Mouse (Mus musculus): ENCODE results near the gene Atxn7l1. TPM values are rescaled to one million over a fixed set of nuclear protein-coding genes. Genes with fewer than 3 reads are reported as not detected.

The Atxn7l1 gene
- polyA plus RNA-seq, 1 experiment from 2014 or later = 12.7 TPM

DNA sequence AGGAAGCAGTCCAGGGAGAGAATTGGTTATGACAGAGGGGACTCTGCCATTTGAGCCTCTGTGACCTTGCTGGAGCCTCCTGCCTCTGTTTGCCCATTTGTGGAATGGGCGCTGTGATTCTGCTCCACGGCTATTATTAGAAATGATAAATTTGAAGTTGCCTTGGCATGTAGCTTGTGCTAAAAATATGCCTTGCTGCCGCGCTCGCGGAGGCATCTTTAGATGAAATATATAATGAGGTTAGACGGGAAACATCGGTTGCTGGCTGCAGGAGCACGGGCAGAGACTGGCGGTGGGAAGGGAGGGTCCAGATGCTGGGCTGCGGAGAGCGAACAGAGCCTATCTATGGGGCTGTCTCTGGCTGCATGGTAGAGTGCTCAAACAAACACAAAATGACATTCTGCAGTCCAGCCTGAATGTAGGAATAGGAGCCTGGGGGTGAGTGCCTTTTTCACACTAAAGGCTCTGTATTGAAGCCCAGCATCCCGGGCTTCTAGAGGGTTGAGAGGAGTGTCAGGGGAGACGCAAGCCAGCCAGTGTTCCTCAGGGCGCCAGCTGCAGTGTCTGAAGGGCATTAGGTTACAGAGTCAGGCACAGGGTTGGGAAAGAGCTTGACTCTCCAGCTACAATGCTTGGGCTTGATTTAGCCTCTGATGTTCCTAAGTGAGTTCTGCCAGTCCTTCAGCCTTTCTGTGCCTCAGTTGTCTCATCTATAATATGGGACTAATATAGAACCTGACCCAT lies 96.8 kb downstream of the Atxn7l1 start:
- no peak; the same call in 1 of the 2 replicates for ATAC-seq (replicated peaks; ENCODE audit: low FRiP score)
- H3K4me3 ChIP-seq (replicated peaks) = no peak overlapping the region
- H3K27me3 ChIP-seq = no peaks in the 10 kb centered on the region
- no peak overlapping the region for H3K4me2 ChIP-seq
- peaks cover 30% of the 10 kb centered on the region for H3K4me1 ChIP-seq
- no peaks in the 10 kb centered on the region for H3K36me3 ChIP-seq
- H3K9ac ChIP-seq = no peak overlapping the region
- 59% methylated on average over 15 of the region's 15 CpGs for WGBS
- no peak overlapping the region for H3K27ac ChIP-seq
- no peaks in the 10 kb centered on the region for H3K9me3 ChIP-seq (replicated peaks)

DNA sequence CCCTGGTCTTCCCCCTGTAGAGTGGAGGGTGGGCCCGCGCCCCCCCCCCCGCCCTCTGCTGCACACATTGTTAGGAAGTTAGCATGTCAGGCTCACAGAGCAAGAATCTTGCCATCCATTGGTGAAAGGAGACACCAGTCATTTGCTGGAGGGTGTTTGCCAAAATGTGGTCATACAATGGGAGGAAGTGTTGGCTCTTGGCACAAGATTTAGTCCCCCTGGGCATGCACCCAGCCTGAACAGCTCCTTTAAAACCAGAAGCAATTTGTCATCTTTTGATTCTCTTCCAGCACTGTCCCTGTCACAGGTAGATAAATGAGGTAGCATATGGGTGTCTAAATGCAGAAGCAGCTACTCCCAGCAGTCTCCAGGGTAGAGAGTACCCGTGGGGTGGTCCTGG lies 98.0 kb downstream of the Atxn7l1 start:
- no peak overlapping the region for H3K27ac ChIP-seq

DNA sequence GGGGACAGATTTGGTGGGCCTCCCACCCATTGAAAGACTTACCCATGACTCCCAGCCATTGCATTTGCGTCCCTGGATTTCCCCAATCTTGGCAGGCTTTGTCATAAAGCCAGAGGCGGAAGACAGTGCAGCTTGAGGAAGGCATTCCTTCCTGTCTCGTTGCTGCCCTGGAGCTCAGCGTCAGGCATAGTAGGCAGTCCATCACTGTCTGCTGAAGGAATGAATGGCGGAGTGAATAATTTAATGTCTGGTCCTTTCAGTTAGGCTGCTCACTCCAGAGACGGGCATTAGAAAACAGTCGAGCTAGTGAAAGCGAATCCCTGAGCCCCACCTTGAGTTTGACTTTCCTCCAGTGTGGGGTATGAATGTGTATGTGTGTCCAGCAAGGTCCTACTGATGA lies 99.4 kb downstream of the Atxn7l1 start:
- H3K4me2 ChIP-seq = no peak overlapping the region
- H3K9me3 ChIP-seq (replicated peaks) = no peaks in the 10 kb centered on the region
- no peak overlapping the region for H3K9ac ChIP-seq
- H3K4me1 ChIP-seq = peaks cover 30% of the 10 kb centered on the region
- no peak for ATAC-seq (replicated peaks; ENCODE audit: low FRiP score)
- H3K4me3 ChIP-seq (replicated peaks) = no peak overlapping the region
- no peak overlapping the region for H3K27ac ChIP-seq
- peaks cover 9% of the 10 kb centered on the region; the same call in 1 of the 2 replicates for H3K36me3 ChIP-seq
- 69% methylated on average over 8 of the region's 8 CpGs for WGBS
- H3K27me3 ChIP-seq = no peaks in the 10 kb centered on the region

More for the DNA sequence above, 98.0 kb downstream of the Atxn7l1 start:
- WGBS = 65% methylated on average over 4 of the region's 4 CpGs
- no peaks in the 10 kb centered on the region for H3K9me3 ChIP-seq (replicated peaks)
- H3K4me1 ChIP-seq = peaks cover 30% of the 10 kb centered on the region
- no peak overlapping the region for H3K4me2 ChIP-seq
- peaks cover 9% of the 10 kb centered on the region; the same call in 1 of the 2 replicates for H3K36me3 ChIP-seq
- H3K27me3 ChIP-seq = no peaks in the 10 kb centered on the region
- no peak overlapping the region for H3K4me3 ChIP-seq (replicated peaks)
- no peak for ATAC-seq (replicated peaks; ENCODE audit: low FRiP score)
- H3K9ac ChIP-seq = no peak overlapping the region

DNA sequence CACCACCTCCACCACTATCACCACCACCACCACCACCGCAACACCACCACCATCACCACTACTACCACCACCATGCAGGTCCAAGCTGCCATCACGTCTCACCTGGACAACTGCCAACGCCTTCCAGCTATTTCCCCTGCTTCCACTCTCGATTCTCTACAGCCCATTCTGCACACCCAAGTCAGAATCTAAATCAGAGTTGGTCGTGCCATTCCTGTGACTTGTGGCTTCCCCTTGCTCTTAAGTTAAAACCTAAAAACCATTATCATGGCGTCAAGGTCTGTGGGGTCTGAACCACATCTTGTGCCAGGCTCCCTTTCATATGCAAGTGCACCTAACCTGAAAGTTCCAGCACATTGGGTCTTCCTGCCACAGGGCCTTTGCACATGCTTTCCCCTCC lies 102.7 kb downstream of the Atxn7l1 start:
- no peaks in the 10 kb centered on the region for H3K9me3 ChIP-seq (replicated peaks)
- peaks cover 17% of the 10 kb centered on the region for H3K4me1 ChIP-seq
- H3K27me3 ChIP-seq = no peaks in the 10 kb centered on the region
- H3K27ac ChIP-seq = no peak overlapping the region
- 89% methylated on average over 6 of the region's 6 CpGs for WGBS
- H3K4me3 ChIP-seq (replicated peaks) = no peak overlapping the region
- no peak overlapping the region for H3K9ac ChIP-seq
- peaks cover 9% of the 10 kb centered on the region; the same call in 1 of the 2 replicates for H3K36me3 ChIP-seq
- H3K4me2 ChIP-seq = no peak overlapping the region
- no peak for ATAC-seq (replicated peaks; ENCODE audit: low FRiP score)

DNA sequence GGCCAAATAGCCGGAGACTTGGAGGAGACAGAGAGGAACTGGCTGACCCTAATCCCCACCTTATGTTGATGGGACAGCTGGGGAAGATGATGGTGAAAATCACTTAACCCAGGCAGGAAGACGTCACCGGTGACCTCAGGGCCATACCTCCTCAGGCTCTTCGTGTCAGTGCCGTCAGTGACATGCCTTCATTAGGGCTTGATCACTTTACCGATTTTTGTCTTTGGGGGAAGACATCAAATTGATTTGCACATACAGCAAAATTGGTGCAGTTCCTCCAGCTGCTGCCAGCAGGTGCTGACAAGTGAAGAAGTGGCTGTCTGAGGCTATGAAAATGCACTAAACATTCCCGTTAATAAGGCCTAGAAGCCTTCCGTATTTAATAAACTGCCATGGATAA lies 103.9 kb downstream of the Atxn7l1 start:
- Histone ChIP-seq H3K36me3 (peaks cover 9% of the 10 kb centered on the region; the same call in 1 of the 2 replicates), H3K4me2 (no peak overlapping the region), H3K27ac (no peak overlapping the region), H3K9me3 (replicated peaks) (no peaks in the 10 kb centered on the region), H3K27me3 (no peaks in the 10 kb centered on the region), H3K4me1 (peaks cover 5% of the 10 kb centered on the region), H3K9ac (no peak overlapping the region), H3K4me3 (replicated peaks) (no peak overlapping the region)
- 80% methylated on average over 8 of the region's 8 CpGs for WGBS
- ATAC-seq (replicated peaks; ENCODE audit: low FRiP score) = no peak

DNA sequence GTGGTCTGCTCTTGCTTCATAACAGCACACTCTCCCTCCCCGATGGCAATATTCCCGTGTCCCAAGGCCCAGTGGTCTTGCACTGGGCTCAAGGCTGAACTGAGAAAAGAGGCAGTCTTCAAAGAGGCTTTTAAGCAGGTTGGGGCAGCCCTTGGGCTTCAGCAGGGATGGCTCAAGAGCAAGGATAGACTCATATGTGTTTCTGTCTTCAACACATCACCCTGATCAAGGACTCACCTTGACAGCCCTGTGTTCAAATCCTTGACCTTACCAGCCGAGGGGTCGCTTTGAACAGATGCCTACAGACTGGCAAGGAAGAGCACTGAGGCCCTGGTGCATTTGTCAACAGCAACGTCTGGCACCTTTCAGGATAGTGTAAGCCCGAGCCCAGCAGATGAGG lies 105.1 kb downstream of the Atxn7l1 start:
- Histone ChIP-seq H3K36me3 (peaks cover 9% of the 10 kb centered on the region; the same call in 1 of the 2 replicates), H3K9me3 (replicated peaks) (no peaks in the 10 kb centered on the region), H3K4me3 (replicated peaks) (no peak overlapping the region), H3K27ac (no peak overlapping the region), H3K27me3 (no peaks in the 10 kb centered on the region), H3K4me2 (no peak overlapping the region), H3K9ac (no peak overlapping the region), H3K4me1 (no peaks in the 10 kb centered on the region)
- no peak for ATAC-seq (replicated peaks; ENCODE audit: low FRiP score)
- WGBS = 84% methylated on average over 6 of the region's 6 CpGs

DNA sequence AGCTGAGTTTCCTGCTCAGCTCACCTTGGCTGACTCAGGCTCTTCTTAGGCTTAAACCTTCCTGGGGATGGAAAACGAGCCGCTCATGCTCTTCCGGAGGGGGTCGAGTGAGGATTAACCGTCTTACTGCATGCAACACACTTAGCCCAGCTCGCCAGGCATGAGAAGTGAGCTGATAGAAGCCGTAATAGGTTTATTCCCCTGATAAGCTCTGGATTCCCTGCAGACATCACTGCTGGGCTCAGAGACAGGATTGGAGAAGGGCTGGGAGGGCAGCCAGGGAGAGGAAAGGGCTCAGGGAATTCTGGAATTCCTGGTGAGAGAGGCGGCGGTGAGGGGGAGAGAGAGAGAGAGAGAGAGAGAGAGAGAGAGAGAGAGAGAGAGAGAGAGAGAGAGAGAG lies 105.7 kb downstream of the Atxn7l1 start:
- no peak overlapping the region for H3K9ac ChIP-seq
- H3K27ac ChIP-seq = no peak overlapping the region
- WGBS = 72% methylated on average over 9 of the region's 9 CpGs
- no peak overlapping the region for H3K4me2 ChIP-seq
- no peak overlapping the region for H3K4me3 ChIP-seq (replicated peaks)
- no peaks in the 10 kb centered on the region for H3K4me1 ChIP-seq
- no peak for ATAC-seq (replicated peaks; ENCODE audit: low FRiP score)
- H3K9me3 ChIP-seq (replicated peaks) = no peaks in the 10 kb centered on the region
- H3K27me3 ChIP-seq = no peaks in the 10 kb centered on the region
- peaks cover 9% of the 10 kb centered on the region; the same call in 1 of the 2 replicates for H3K36me3 ChIP-seq

DNA sequence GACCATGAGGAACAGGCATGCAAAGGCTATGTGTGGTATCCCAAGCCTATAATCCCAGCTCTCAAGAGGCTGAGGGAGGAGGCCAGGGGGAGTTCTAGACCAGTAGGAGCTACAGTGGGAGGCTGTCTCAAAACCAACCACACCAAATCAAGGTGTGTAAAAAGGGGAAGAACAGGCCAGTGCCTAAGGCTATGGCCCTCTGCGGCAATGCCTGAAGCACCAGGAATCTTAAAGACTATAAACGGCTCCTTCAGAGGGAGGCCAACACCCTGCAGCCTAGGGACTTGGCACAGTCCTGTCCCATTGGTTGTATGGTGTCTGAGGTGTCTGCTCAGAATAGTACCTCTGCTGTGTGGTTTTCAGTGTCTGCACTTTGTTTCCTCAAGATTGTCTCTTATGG lies 107.8 kb downstream of the Atxn7l1 start:
- Histone ChIP-seq H3K4me2 (no peak overlapping the region), H3K4me1 (no peaks in the 10 kb centered on the region), H3K9me3 (replicated peaks) (no peaks in the 10 kb centered on the region), H3K27ac (no peak overlapping the region), H3K9ac (no peak overlapping the region), H3K4me3 (replicated peaks) (no peak overlapping the region), H3K36me3 (peaks cover 7% of the 10 kb centered on the region; the same call in 1 of the 2 replicates), H3K27me3 (no peaks in the 10 kb centered on the region)
- ATAC-seq (replicated peaks; ENCODE audit: low FRiP score) = no peak
- 67% methylated on average over 2 of the region's 2 CpGs for WGBS

DNA sequence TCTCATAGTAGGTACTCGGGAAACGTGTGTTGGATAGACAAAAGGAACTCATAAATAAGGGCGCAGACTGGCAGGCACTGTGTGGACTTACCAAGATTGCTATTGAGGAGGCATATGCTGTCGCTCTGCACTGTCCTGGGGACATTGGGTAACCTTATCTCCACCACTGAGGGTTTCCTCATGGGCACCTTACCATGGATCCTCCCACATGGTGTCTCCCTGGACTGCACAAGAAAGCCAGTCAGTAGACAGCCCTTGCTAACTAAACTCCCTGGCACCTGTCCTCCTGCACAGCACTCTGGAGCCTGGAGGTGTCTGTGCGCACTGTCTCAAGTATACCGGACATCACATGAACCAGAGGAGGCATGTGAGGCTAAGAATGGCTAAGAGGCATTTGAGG lies 108.9 kb downstream of the Atxn7l1 start:
- Histone ChIP-seq H3K4me2 (no peak overlapping the region), H3K9ac (no peak overlapping the region), H3K9me3 (replicated peaks) (no peaks in the 10 kb centered on the region), H3K4me3 (replicated peaks) (no peak overlapping the region), H3K27me3 (no peaks in the 10 kb centered on the region), H3K27ac (no peak overlapping the region), H3K36me3 (0 out of 2 replicates have a peak, but pooled peaks cover 4% of the 10 kb centered on the region), H3K4me1 (no peaks in the 10 kb centered on the region)
- 90% methylated on average over 6 of the region's 6 CpGs for WGBS
- ATAC-seq (replicated peaks; ENCODE audit: low FRiP score) = no peak

DNA sequence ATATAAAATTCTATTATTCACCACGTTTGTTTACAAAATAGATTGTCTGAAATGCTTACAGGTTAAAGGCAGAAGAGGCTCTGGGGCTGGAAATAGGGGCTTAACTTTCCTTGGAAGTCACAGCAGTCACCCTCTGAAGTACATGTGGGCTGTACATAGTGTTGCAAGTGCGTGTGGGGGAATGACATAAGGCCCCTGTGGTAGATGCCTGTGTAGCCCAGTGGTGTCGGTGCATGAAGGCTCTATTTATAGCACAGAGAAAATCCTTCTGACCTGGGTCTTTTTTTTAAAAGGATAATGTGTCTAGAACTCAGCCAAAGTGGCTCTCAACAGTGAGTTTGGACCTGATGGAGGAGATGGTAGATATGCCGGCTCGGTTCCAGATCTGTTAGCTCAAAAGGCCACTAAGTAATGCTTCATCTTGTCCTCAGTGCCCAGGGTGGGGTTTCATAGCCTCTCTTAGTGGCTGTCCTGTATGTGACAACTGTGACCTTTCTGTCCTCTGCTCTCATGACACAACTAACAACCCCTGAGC lies 111.6 kb downstream of the Atxn7l1 start:
- no peak overlapping the region for H3K4me2 ChIP-seq
- 86% methylated on average over 5 of the region's 5 CpGs for WGBS

DNA sequence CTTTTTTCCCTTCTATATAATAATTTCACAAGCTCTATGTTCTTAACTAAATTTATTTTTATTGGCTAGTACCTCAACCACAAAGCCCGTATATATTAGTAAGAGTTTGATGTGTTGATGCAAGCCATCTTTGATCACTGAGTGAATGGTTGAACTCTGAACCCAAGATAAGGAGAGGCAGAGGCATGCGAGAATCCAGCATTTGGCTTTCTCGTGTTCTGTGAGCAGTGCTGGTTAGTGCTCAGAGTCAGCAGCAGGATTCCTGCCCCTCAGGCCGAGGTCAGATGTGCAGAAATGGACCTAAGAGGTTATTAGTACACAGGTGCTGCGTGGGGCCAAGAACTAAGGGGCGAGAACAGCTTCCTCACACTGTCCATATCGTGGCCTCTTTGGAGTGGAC lies 113.1 kb downstream of the Atxn7l1 start:
- Histone ChIP-seq H3K9me3 (replicated peaks) (no peaks in the 10 kb centered on the region), H3K27me3 (no peaks in the 10 kb centered on the region), H3K4me1 (no peaks in the 10 kb centered on the region), H3K4me3 (replicated peaks) (no peak overlapping the region), H3K27ac (no peak overlapping the region), H3K4me2 (no peak overlapping the region), H3K9ac (no peak overlapping the region), H3K36me3 (0 out of 2 replicates have a peak, but pooled peaks cover 9% of the 10 kb centered on the region)
- WGBS = 62% methylated on average over 7 of the region's 7 CpGs
- ATAC-seq (replicated peaks; ENCODE audit: low FRiP score) = no peak

More for the DNA sequence above, 111.6 kb downstream of the Atxn7l1 start:
- Histone ChIP-seq H3K4me1 (no peaks in the 10 kb centered on the region), H3K27ac (no peak overlapping the region), H3K27me3 (no peaks in the 10 kb centered on the region), H3K9ac (no peak overlapping the region), H3K4me3 (replicated peaks) (no peak overlapping the region), H3K36me3 (0 out of 2 replicates have a peak, but pooled peaks cover 9% of the 10 kb centered on the region), H3K9me3 (replicated peaks) (no peaks in the 10 kb centered on the region)
- ATAC-seq (replicated peaks; ENCODE audit: low FRiP score) = no peak

DNA sequence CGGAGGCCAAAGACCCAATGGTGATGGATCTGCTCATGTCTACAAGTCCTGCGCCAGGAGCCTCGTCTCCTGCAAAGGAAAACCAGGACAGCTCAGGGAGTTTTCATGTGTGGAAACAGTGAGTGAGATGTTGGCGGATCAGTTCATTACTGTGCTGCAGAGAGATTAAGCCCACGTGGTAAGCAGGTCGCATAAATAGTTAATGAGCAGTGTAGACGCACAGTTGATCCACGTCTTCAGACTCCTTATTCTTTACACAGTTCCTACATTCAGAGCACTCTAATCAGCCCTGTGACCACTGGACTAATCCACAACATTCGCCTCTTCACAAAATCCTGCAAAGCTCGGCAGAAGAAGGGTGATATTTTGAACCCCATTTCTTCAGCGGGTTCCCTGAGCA lies 118.4 kb downstream of the Atxn7l1 start:
- Histone ChIP-seq H3K9ac (no peak overlapping the region), H3K27me3 (no peaks in the 10 kb centered on the region), H3K4me2 (no peak overlapping the region), H3K4me3 (replicated peaks) (no peak overlapping the region), H3K36me3 (0 out of 2 replicates have a peak, but pooled peaks cover 4% of the 10 kb centered on the region), H3K9me3 (replicated peaks) (no peaks in the 10 kb centered on the region), H3K4me1 (peaks cover 7% of the 10 kb centered on the region), H3K27ac (no peak overlapping the region)
- 92% methylated on average over 11 of the region's 11 CpGs for WGBS
- ATAC-seq (replicated peaks; ENCODE audit: low FRiP score) = no peak

Measured in kidney, embryonic 15.5 days (tissue).